Mouse (Mus musculus): Measurements from ENCODE around the gene Trem3. TPM values are rescaled to one million over a fixed set of nuclear protein-coding genes. Genes with fewer than 3 reads are reported as not detected.

Trem3 gene
- polyA plus RNA-seq (2016; fragmentation: Nextera tagmentation; extraction: Ambion mirVana) = not detected in 2 replicates

DNA sequence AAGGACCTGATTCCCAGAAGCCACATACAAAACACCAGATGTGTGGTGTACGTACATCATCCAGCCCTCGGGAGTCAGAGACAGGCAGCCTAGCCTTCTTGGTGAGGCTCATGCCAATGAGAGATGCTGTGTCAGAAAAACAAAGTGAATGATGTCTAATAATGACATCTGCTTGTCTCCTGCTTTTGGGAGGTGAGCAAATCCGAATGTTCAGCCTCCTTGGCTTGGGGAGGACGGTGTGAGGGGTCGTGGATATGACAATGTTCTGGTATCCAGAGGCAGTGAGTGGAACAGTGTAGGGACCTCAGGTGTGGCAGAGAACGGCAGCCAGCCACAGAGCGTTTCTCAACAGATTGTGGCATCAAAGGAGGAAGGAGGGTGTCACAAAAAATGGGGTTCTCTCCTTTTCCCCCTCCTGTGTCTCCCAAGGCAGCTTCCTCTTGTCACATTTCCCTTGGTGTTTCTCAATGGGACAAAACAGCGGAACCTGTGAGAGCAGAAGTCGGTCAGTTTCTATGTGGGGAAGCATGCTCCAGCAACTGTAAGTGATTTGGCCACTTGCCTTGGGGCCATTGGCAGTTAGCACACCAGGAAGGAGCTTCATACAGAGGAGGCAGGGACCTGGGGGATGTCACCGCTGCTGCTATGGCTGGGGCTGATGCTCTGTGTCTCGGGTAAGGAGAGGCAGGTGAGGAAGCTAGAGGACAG is at the start of gene Trem3:
Gene Trem3 (plus strand): TSS at position 557 of the 708 bp plus-strand sequence.
- H3K4me1 ChIP-seq = no peaks in the 10 kb centered on the region
- no peaks in the 10 kb centered on the region; the same call in 1 of the 2 replicates for H3K9me3 ChIP-seq
- H3K4me3 ChIP-seq = no peak within 1 kb of the TSS
- WGBS = 85% methylated on average over 11 of the region's 11 CpGs
- H3K36me3 ChIP-seq (replicated peaks) = no peaks in the 10 kb centered on the region
- DNase-seq (ENCODE audit: extremely low spot score, low spot score) = no peak
- H3K27me3 ChIP-seq (ENCODE audit: poor library complexity, severe bottlenecking) = no peaks in the 10 kb centered on the region
- H3K27ac ChIP-seq = no peak within 1 kb of the TSS

- 97% methylated on average over 12 of the region's 12 CpGs for WGBS
- no peaks in the 10 kb centered on the region for H3K27me3 ChIP-seq (ENCODE audit: poor library complexity, severe bottlenecking)
- H3K9me3 ChIP-seq = peaks cover 37% of the 10 kb centered on the region
- DNase-seq (ENCODE audit: extremely low spot score, low spot score) = no peak
- H3K27ac ChIP-seq = no peak overlapping the region
- no peaks in the 10 kb centered on the region for H3K36me3 ChIP-seq (replicated peaks)
- no peaks in the 10 kb centered on the region for H3K4me1 ChIP-seq
- no peak overlapping the region for H3K4me3 ChIP-seq
These were observed 44.5 kb upstream of the Trem3 start for GRCm38 (mm10) chr17:48203086-48203485.

DNA sequence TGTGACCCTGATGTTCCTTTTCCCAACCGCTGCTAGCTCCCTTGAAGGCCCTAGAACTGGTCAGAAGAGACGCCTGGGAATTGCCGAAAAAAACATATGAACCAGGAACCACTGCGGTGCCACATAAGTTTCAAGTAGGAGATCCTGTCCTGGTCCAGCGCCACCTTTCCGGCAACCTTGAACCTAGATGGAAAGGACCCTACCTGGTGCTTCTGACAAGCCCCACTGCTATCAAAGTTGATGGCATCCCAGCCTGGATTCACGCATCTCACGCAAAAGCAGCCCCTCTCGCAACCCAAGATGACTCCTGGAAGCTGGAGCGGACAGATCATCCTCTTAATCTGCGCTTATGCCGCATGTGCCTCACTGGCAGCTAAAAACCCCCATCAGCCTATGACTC is 35.0 kb upstream of the Trem3 start:
- H3K4me1 ChIP-seq = no peaks in the 10 kb centered on the region
- DNase-seq (ENCODE audit: extremely low spot score, low spot score) = no peak
- no peak overlapping the region for H3K27ac ChIP-seq
- WGBS = 96% methylated on average over 12 of the region's 12 CpGs
- no peak overlapping the region for H3K4me3 ChIP-seq
- no peaks in the 10 kb centered on the region for H3K27me3 ChIP-seq (ENCODE audit: poor library complexity, severe bottlenecking)
- H3K36me3 ChIP-seq (replicated peaks) = no peaks in the 10 kb centered on the region
- H3K9me3 ChIP-seq = peaks cover 7% of the 10 kb centered on the region; the same call in 1 of the 2 replicates

DNA sequence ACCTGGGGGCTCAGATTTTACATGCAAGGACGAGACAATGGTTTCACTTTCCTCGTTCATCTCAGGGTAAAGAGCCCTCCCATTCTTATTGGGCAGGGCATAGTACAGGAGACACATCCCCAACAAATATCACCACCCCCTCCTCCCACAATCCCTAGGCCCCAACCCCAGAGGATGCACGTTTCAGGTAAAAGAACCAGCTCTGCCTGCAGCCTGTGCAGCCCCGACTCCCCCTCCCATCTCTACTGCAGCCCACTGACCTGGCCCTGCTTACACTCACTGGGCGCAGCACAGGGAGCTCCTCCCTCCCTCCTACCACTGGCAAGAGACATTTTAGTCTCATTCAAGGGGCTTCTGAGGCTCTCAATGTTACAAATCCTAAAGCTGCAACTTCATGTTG is 34.1 kb upstream of the Trem3 start:
- no peak overlapping the region for H3K4me3 ChIP-seq
- H3K9me3 ChIP-seq = peaks cover 13% of the 10 kb centered on the region; the same call in 1 of the 2 replicates
- no peaks in the 10 kb centered on the region for H3K36me3 ChIP-seq (replicated peaks)
- no peaks in the 10 kb centered on the region for H3K27me3 ChIP-seq (ENCODE audit: poor library complexity, severe bottlenecking)
- 74% methylated on average over 5 of the region's 5 CpGs for WGBS
- H3K4me1 ChIP-seq = no peaks in the 10 kb centered on the region
- DNase-seq (ENCODE audit: extremely low spot score, low spot score) = no peak
- no peak overlapping the region for H3K27ac ChIP-seq

DNA sequence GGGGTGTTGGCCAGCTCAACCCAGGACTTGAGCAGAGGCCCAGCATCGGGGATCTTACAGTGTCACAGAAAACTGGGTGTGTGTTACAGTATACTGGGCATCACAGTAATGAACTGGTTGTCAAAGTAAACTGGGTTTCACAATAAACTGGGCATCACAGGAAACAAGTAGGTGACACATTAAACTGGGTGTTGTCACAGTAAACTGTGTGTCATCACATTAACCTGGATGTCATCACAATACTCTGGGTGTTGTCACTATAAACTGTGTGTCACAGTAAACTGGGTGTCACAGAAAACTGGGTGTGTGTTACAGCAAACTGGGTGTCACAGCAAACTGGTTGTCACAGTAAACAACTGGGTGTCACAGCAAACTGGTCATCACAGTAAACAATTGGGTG is 32.1 kb upstream of the Trem3 start:
- H3K4me3 ChIP-seq = no peak overlapping the region

GRCm38 (mm10) chr17:48230680-48231079 is 16.9 kb upstream of the Trem3 start:
- Histone ChIP-seq H3K36me3 (replicated peaks) (no peaks in the 10 kb centered on the region), H3K27ac (no peak overlapping the region), H3K27me3 (ENCODE audit: poor library complexity, severe bottlenecking) (no peaks in the 10 kb centered on the region), H3K9me3 (no peaks in the 10 kb centered on the region), H3K4me3 (no peak overlapping the region), H3K4me1 (no peaks in the 10 kb centered on the region)
- 88% methylated on average over 7 of the region's 7 CpGs for WGBS
- no peak for DNase-seq (ENCODE audit: extremely low spot score, low spot score)

More for the DNA sequence above, 32.1 kb upstream of the Trem3 start:
- no peaks in the 10 kb centered on the region for H3K27me3 ChIP-seq (ENCODE audit: poor library complexity, severe bottlenecking)
- no peaks in the 10 kb centered on the region for H3K36me3 ChIP-seq (replicated peaks)
- no peak overlapping the region for H3K27ac ChIP-seq
- 93% methylated on average over 1 of the region's 1 CpGs for WGBS
- H3K4me1 ChIP-seq = no peaks in the 10 kb centered on the region
- DNase-seq (ENCODE audit: extremely low spot score, low spot score) = no peak
- peaks cover 18% of the 10 kb centered on the region; the same call in 1 of the 2 replicates for H3K9me3 ChIP-seq

DNA sequence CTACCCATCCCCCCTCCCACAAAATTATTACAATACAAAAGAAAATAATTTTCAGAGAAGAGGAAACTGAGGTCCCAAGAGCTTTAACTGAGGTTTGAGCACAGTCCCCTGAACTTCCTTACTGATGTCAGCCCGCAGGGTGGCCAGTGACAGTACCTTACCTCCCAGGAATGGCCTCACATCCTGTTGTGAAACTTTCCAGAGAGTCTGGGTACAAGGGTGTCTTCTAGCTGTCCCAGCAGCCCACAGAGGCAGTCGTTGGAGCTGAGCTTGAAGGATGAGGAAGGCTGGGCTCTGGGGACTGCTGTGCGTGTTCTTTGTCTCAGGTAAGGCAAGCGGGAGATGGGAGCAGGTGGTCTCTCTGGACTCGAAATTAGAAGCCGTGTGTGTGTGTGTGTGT is 15.1 kb upstream of the Trem3 start, which contains the start of gene Trem1:
Gene Trem1 (plus strand): TSS at position 251 of the 400 bp plus-strand sequence.
- no peaks in the 10 kb centered on the region for H3K9me3 ChIP-seq
- H3K27ac ChIP-seq = no peak within 1 kb of the TSS
- H3K36me3 ChIP-seq (replicated peaks) = no peaks in the 10 kb centered on the region
- H3K4me3 ChIP-seq = no peak within 1 kb of the TSS
- no peaks in the 10 kb centered on the region for H3K4me1 ChIP-seq
- no peak for DNase-seq (ENCODE audit: extremely low spot score, low spot score)
- 85% methylated on average over 6 of the region's 6 CpGs for WGBS
- no peaks in the 10 kb centered on the region for H3K27me3 ChIP-seq (ENCODE audit: poor library complexity, severe bottlenecking)

GRCm38 (mm10) chr17:48233789-48234188 is 13.8 kb upstream of the Trem3 start:
- Histone ChIP-seq H3K27me3 (ENCODE audit: poor library complexity, severe bottlenecking) (no peaks in the 10 kb centered on the region), H3K9me3 (no peaks in the 10 kb centered on the region), H3K4me3 (no peak overlapping the region), H3K4me1 (no peaks in the 10 kb centered on the region), H3K27ac (no peak overlapping the region), H3K36me3 (replicated peaks) (no peaks in the 10 kb centered on the region)
- no peak for DNase-seq (ENCODE audit: extremely low spot score, low spot score)
- 88% methylated on average over 4 of the region's 4 CpGs for WGBS

DNA sequence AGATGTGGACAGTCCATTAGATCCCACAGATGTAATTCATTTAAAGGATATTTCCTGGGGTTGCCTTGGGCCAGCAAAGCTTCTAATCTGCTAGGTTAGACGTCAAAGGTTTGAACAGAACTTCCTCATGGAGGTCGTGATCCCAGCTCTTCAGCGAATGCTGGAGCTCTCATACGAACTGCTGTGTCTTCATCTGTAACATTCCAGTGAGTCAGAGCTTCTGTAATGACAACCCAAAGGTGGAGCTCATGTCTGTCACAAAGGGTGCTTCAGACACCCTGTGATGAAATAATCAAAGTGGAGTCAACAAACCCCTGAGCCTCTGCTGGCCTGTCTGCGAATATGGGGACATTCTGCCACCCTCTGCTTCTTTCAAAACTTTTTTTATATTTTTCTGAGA is 13.0 kb upstream of the Trem3 start:
- WGBS = 72% methylated on average over 5 of the region's 5 CpGs
- H3K4me3 ChIP-seq = no peak overlapping the region
- H3K27me3 ChIP-seq (ENCODE audit: poor library complexity, severe bottlenecking) = no peaks in the 10 kb centered on the region
- no peaks in the 10 kb centered on the region for H3K36me3 ChIP-seq (replicated peaks)
- no peaks in the 10 kb centered on the region for H3K4me1 ChIP-seq
- no peaks in the 10 kb centered on the region for H3K9me3 ChIP-seq
- H3K27ac ChIP-seq = no peak overlapping the region
- no peak for DNase-seq (ENCODE audit: extremely low spot score, low spot score)

- WGBS = 66% methylated on average over 4 of the region's 4 CpGs
- no peak overlapping the region for H3K27ac ChIP-seq
- H3K9me3 ChIP-seq = no peaks in the 10 kb centered on the region
- DNase-seq (ENCODE audit: extremely low spot score, low spot score) = no peak
- no peaks in the 10 kb centered on the region for H3K4me1 ChIP-seq
- no peaks in the 10 kb centered on the region for H3K36me3 ChIP-seq (replicated peaks)
- H3K27me3 ChIP-seq (ENCODE audit: poor library complexity, severe bottlenecking) = no peaks in the 10 kb centered on the region
- no peak overlapping the region for H3K4me3 ChIP-seq
These were observed 11.7 kb upstream of the Trem3 start for GRCm38 (mm10) chr17:48235773-48236370.

DNA sequence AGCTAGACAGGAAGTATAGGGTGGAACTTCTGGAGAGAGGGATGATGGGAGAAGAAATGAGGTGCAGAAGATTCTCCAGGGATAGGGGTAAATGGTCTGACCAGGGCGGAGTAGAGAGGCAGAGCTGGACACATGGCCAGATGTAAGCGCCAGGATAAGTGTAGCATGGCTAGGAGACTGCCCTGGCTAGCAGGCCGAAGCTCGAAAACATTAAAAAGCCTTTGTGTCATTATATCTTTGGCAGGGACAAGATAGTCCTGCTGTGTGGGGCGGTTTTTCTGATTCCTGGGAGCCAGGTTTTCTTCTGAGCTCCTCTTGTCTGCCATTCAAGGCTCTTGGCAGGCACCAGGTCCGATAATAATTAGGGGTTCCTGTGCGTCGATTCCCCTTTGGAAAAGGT is 10.0 kb upstream of the Trem3 start:
- H3K4me1 ChIP-seq = no peaks in the 10 kb centered on the region
- 93% methylated on average over 8 of the region's 8 CpGs for WGBS
- H3K36me3 ChIP-seq (replicated peaks) = no peaks in the 10 kb centered on the region
- no peak overlapping the region for H3K4me3 ChIP-seq
- no peaks in the 10 kb centered on the region for H3K27me3 ChIP-seq (ENCODE audit: poor library complexity, severe bottlenecking)
- no peaks in the 10 kb centered on the region for H3K9me3 ChIP-seq
- no peak for DNase-seq (ENCODE audit: extremely low spot score, low spot score)
- no peak overlapping the region for H3K27ac ChIP-seq

DNA sequence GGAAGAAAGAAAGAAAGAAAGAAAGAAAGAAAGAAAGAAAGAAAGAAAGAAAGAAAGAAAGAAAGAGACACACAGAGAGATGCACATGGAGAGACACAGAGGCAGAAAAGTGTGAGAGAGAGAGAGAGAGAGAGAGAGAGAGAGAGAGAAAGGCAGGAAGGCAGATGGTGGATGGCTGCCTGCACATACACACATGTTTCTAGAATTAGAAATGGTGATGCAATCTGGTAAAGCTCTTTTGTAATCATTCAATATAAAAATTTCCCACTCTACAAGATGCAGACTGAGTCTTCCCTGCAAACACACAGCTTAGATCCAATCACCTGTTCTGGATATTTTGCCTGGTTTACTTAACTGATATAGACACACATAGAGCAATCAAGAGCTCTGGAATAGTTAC is 1.5 kb downstream of the Trem3 start:
- Histone ChIP-seq H3K9me3 (no peaks in the 10 kb centered on the region; the same call in 1 of the 2 replicates), H3K4me3 (no peak overlapping the region), H3K4me1 (no peaks in the 10 kb centered on the region), H3K27me3 (ENCODE audit: poor library complexity, severe bottlenecking) (no peaks in the 10 kb centered on the region), H3K36me3 (replicated peaks) (no peaks in the 10 kb centered on the region), H3K27ac (no peak overlapping the region)
- DNase-seq (ENCODE audit: extremely low spot score, low spot score) = no peak

DNA sequence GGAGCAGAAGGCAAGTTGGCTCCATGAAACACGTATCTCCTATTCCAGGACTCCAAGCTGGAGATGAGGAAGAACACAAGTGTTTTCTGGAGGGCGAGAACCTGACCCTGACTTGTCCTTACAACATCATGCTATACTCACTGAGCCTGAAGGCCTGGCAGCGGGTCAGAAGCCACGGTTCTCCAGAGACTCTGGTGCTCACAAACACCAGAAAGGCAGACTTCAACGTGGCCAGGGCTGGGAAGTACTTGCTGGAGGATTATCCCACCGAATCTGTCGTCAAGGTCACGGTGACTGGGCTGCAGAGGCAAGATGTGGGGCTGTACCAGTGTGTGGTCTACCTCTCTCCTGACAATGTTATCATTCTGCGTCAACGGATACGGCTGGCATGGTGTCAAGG is 1.9 kb downstream of the Trem3 start:
- WGBS = 87% methylated on average over 11 of the region's 11 CpGs
- H3K36me3 ChIP-seq (replicated peaks) = no peaks in the 10 kb centered on the region
- no peaks in the 10 kb centered on the region for H3K4me1 ChIP-seq
- no peaks in the 10 kb centered on the region; the same call in 1 of the 2 replicates for H3K9me3 ChIP-seq
- DNase-seq (ENCODE audit: extremely low spot score, low spot score) = no peak
- no peak overlapping the region for H3K4me3 ChIP-seq
- no peaks in the 10 kb centered on the region for H3K27me3 ChIP-seq (ENCODE audit: poor library complexity, severe bottlenecking)
- no peak overlapping the region for H3K27ac ChIP-seq
